Comparison of ENCODE assay signal across 25 mouse cellular contexts in genomic region chr13:99816666-99817065, GRCm38 (mm10).
A peak's percentile ranks its signal among the peaks of the same experiment; 100 is the strongest.
DNase-seq lines count a peak whose midpoint lies in the region; ATAC-seq and TF ChIP-seq lines count a peak whose summit lies in the region.
"Had no signal": no experiment of that assay in that cellular context is flagged by ENCODE, and none has a peak within 500 bp of the region (broad histone marks: within the 10 kb centered on the region; RNA-seq: fewer than 3 reads in every experiment).

No protein-coding gene starts in this region.

- H3K4me1 ChIP-seq in embryonic facial prominence, embryonic 14.5 days (ENCODE audit: control insufficient read depth, insufficient read depth, low read length): no peaks in the 10 kb centered on the region
- H3K4me1 ChIP-seq in embryonic facial prominence, embryonic 10.5 days: peaks cover 14% of the 10 kb centered on the region
- no peaks in the 10 kb centered on the region for H3K4me1 ChIP-seq in midbrain, embryonic 14.5 days (ENCODE audit: control insufficient read depth, insufficient read depth, low read length)
- H3K4me1 ChIP-seq in midbrain, postnatal 0 days (ENCODE audit: insufficient read depth, low read length): no peaks in the 10 kb centered on the region

- H3K27me3 ChIP-seq in embryonic facial prominence, embryonic 14.5 days (replicated peaks; ENCODE audit: control insufficient read depth, insufficient read depth, low read length): no peaks in the 10 kb centered on the region
- no peaks in the 10 kb centered on the region for H3K27me3 ChIP-seq in embryonic facial prominence, embryonic 10.5 days (replicated peaks; ENCODE audit: low read depth, poor library complexity, severe bottlenecking)
- H3K27me3 ChIP-seq in midbrain, embryonic 14.5 days (ENCODE audit: control insufficient read depth, insufficient read depth, low read length): no peaks in the 10 kb centered on the region
- H3K27me3 ChIP-seq in midbrain, postnatal 0 days (ENCODE audit: insufficient read depth, low read length): no peaks in the 10 kb centered on the region
- H3K27me3 ChIP-seq: embryonic facial prominence, embryonic 12.5 days; forebrain, embryonic 12.5 days; heart, embryonic 12.5 days; heart, embryonic 15.5 days had no signal

- 0 out of 2 replicates have a peak, but pooled peaks cover 3% of the 10 kb centered on the region for H3K9me3 ChIP-seq in embryonic facial prominence, embryonic 14.5 days (ENCODE audit: control insufficient read depth, low read length)
- no peaks in the 10 kb centered on the region for H3K9me3 ChIP-seq in embryonic facial prominence, embryonic 10.5 days
- H3K9me3 ChIP-seq in midbrain, embryonic 14.5 days (ENCODE audit: control insufficient read depth, low read length): no peaks in the 10 kb centered on the region
- H3K9me3 ChIP-seq in midbrain, postnatal 0 days (ENCODE audit: low read length): no peaks in the 10 kb centered on the region
- H3K9me3 ChIP-seq: embryonic facial prominence, embryonic 12.5 days; forebrain, embryonic 12.5 days; heart, embryonic 15.5 days had no signal

- WGBS in embryonic facial prominence, embryonic 14.5 days: 54% methylated on average over 6 of the region's 6 CpGs
- 78% methylated on average over 6 of the region's 6 CpGs for WGBS in embryonic facial prominence, embryonic 10.5 days
- 53% methylated on average over 6 of the region's 6 CpGs for WGBS in midbrain, embryonic 14.5 days
- 56% methylated on average over 6 of the region's 6 CpGs for WGBS in midbrain, postnatal 0 days

- H3K36me3 ChIP-seq in embryonic facial prominence, embryonic 14.5 days (ENCODE audit: control insufficient read depth, insufficient read depth, low read length): no peaks in the 10 kb centered on the region
- H3K36me3 ChIP-seq in embryonic facial prominence, embryonic 10.5 days (replicated peaks): no peaks in the 10 kb centered on the region
- no peaks in the 10 kb centered on the region for H3K36me3 ChIP-seq in midbrain, embryonic 14.5 days (ENCODE audit: control insufficient read depth, insufficient read depth, low read length)
- H3K36me3 ChIP-seq in midbrain, postnatal 0 days (ENCODE audit: insufficient read depth, low read length): no peaks in the 10 kb centered on the region
- H3K36me3 ChIP-seq: embryonic facial prominence, embryonic 12.5 days; forebrain, embryonic 12.5 days; heart, embryonic 12.5 days; heart, embryonic 15.5 days had no signal

- no peak overlapping the region for H3K4me3 ChIP-seq in embryonic facial prominence, embryonic 14.5 days (ENCODE audit: low read depth, low read length)
- H3K4me3 ChIP-seq in embryonic facial prominence, embryonic 10.5 days: no peak overlapping the region
- H3K4me3 ChIP-seq in layer of hippocampus, adult 2 months: no peak overlapping the region
- no peak overlapping the region for H3K4me3 ChIP-seq in midbrain, embryonic 14.5 days (replicated peaks; ENCODE audit: low read depth, low read length)
- no peak overlapping the region for H3K4me3 ChIP-seq in midbrain, postnatal 0 days (ENCODE audit: low read depth, low read length)
- H3K4me3 ChIP-seq: embryonic facial prominence, embryonic 12.5 days; erythroblast, embryonic 14.5 days; forebrain, embryonic 12.5 days; gastrocnemius, adult 2 months; heart, embryonic 12.5 days; heart, embryonic 15.5 days had no signal

- no peak for TF ChIP-seq CTCF in layer of hippocampus, adult 2 months (conservative IDR thresholded peaks at IDR 0.05)
- no peak for TF ChIP-seq CTCF in midbrain, postnatal 0 days (IDR thresholded peaks at IDR 0.05)

- peak; percentile 63; the same call in 1 of the 2 replicates for ATAC-seq in embryonic facial prominence, embryonic 14.5 days (ENCODE audit: low read depth)
- ATAC-seq in midbrain, embryonic 14.5 days (ENCODE audit: low FRiP score, low TSS enrichment): no peak
- ATAC-seq in midbrain, postnatal 0 days (ENCODE audit: low FRiP score): no peak
- ATAC-seq: activated CD4-positive, CD25-positive, alpha-beta regulatory T cell, adult 4 months; forebrain, postnatal 0 days; hindbrain, postnatal 0 days; inflammation-experienced regulatory T-cells, adult 6 months had no signal

- DNase-seq in embryonic facial prominence, embryonic 14.5 days (ENCODE audit: low spot score): peak; percentile 72
- no peak for DNase-seq in embryonic facial prominence, embryonic 10.5 days (ENCODE audit: low spot score)
- no peak for DNase-seq in layer of hippocampus, adult 2 months (ENCODE audit: low spot score in 2 of 2)
- no peak for DNase-seq in layer of hippocampus, adult 18-20 months (ENCODE audit: low spot score in 2 of 2)
- DNase-seq in midbrain, embryonic 14.5 days: peak; percentile 24
- DNase-seq in midbrain, postnatal 0 days (ENCODE audit: low spot score): no peak
- DNase-seq: adrenal gland, adult 8-10 months; adrenal gland, postnatal 25 days; cerebellum, adult 18-20 months; cerebellum, adult 9-10 months; cerebellum, postnatal 14 days; forebrain, postnatal 0 days; gastrocnemius, adult 2 months; gastrocnemius, postnatal 14 days; heart, postnatal 14 days; heart, postnatal 4 days had no signal

- H3K4me2 ChIP-seq in embryonic facial prominence, embryonic 14.5 days (ENCODE audit: low read depth, low read length): no peak overlapping the region
- H3K4me2 ChIP-seq in midbrain, embryonic 14.5 days (ENCODE audit: low read length): no peak overlapping the region
- no peak overlapping the region for H3K4me2 ChIP-seq in midbrain, postnatal 0 days (ENCODE audit: low read depth, low read length, poor library complexity, severe bottlenecking)
- H3K4me2 ChIP-seq: embryonic facial prominence, embryonic 12.5 days; forebrain, embryonic 12.5 days; heart, embryonic 12.5 days; heart, embryonic 15.5 days; hindbrain, embryonic 14.5 days had no signal

- H3K9ac ChIP-seq in embryonic facial prominence, embryonic 14.5 days (ENCODE audit: low read depth, low read length): no peak overlapping the region
- H3K9ac ChIP-seq in midbrain, embryonic 14.5 days (replicated peaks; ENCODE audit: low read length): no peak overlapping the region
- no peak overlapping the region for H3K9ac ChIP-seq in midbrain, postnatal 0 days (replicated peaks; ENCODE audit: low read length, poor library complexity, severe bottlenecking)
- H3K9ac ChIP-seq: embryonic facial prominence, embryonic 12.5 days; forebrain, embryonic 12.5 days; forebrain, postnatal 0 days; heart, embryonic 12.5 days; heart, embryonic 15.5 days; hindbrain, embryonic 14.5 days had no signal

- H3K27ac ChIP-seq in embryonic facial prominence, embryonic 14.5 days (replicated peaks; ENCODE audit: low read depth, low read length): no peak overlapping the region
- no peak overlapping the region for H3K27ac ChIP-seq in embryonic facial prominence, embryonic 10.5 days (replicated peaks)
- 0 out of 2 replicates have a peak overlapping the region, but pooled peaks have one; percentile 36 for H3K27ac ChIP-seq in layer of hippocampus, adult 2 months
- no peak overlapping the region for H3K27ac ChIP-seq in midbrain, embryonic 14.5 days (replicated peaks; ENCODE audit: low read depth, low read length)
- H3K27ac ChIP-seq in midbrain, postnatal 0 days (ENCODE audit: low read depth, low read length): no peak overlapping the region
- H3K27ac ChIP-seq: embryonic facial prominence, embryonic 12.5 days; forebrain, embryonic 12.5 days; gastrocnemius, adult 2 months; hindbrain, embryonic 14.5 days; hindbrain, postnatal 0 days had no signal

Comparison
In these comparisons a context has a peak if more than half of its experiments do, and no peak if none do; other contexts are left out.
1. DNase-seq: peak in embryonic facial prominence, embryonic 14.5 days (single experiment) and midbrain, embryonic 14.5 days (single experiment); none in embryonic facial prominence, embryonic 10.5 days (single experiment), layer of hippocampus, adult 2 months (0 of 2), layer of hippocampus, adult 18-20 months (0 of 2) and midbrain, postnatal 0 days (single experiment).